In genomic region chr15:44860204-44860806, GRCm38 (mm10) we compare ENCODE assay signal across 22 mouse cellular contexts.
DNase-seq lines count a peak whose midpoint lies in the region; ATAC-seq lines count a peak whose summit lies in the region.
"Had no signal": no experiment of that assay in that cellular context is flagged by ENCODE, and none has a peak within 500 bp of the region (broad histone marks: within the 10 kb centered on the region; RNA-seq: fewer than 3 reads in every experiment).

No protein-coding gene starts in this region.

- WGBS in forebrain, embryonic 14.5 days, result 46% methylated on average over 1 of the region's 1 CpGs
- WGBS in forebrain, embryonic 10.5 days, result 89% methylated on average over 1 of the region's 1 CpGs
- 92% methylated on average over 1 of the region's 1 CpGs for WGBS in midbrain, embryonic 11.5 days
- WGBS in midbrain, embryonic 10.5 days, result 94% methylated on average over 1 of the region's 1 CpGs
- 24% methylated on average over 1 of the region's 1 CpGs for WGBS in midbrain, embryonic 14.5 days
- 70% methylated on average over 1 of the region's 1 CpGs for WGBS in liver, embryonic 12.5 days (ENCODE audit: insufficient replicate concordance)

- ATAC-seq in forebrain, embryonic 14.5 days, result peak; percentile 80
- ATAC-seq in midbrain, embryonic 11.5 days (ENCODE audit: low FRiP score), result no peak
- peak; percentile 63; the same call in 1 of the 2 replicates for ATAC-seq in midbrain, embryonic 14.5 days (ENCODE audit: low FRiP score, low TSS enrichment)
- no peak for ATAC-seq in cerebellum, adult (ENCODE audit: insufficient number of reproducible peaks, low FRiP score, low TSS enrichment)
- ATAC-seq in liver, embryonic 12.5 days, result no peak
- ATAC-seq: activated CD4-positive, CD25-positive, alpha-beta regulatory T cell, adult 4 months; intestine, embryonic 15.5 days; Patski had no signal

- H3K4me2 ChIP-seq in forebrain, embryonic 14.5 days (ENCODE audit: low read length), result no peak overlapping the region
- H3K4me2 ChIP-seq in midbrain, embryonic 11.5 days, result no peak overlapping the region
- H3K4me2 ChIP-seq in midbrain, embryonic 14.5 days (ENCODE audit: low read length), result no peak overlapping the region
- no peak overlapping the region for H3K4me2 ChIP-seq in liver, embryonic 12.5 days
- H3K4me2 ChIP-seq: embryonic facial prominence, embryonic 15.5 days; heart, embryonic 12.5 days; intestine, embryonic 15.5 days had no signal

- no peaks in the 10 kb centered on the region for H3K9me3 ChIP-seq in forebrain, embryonic 14.5 days (replicated peaks; ENCODE audit: control insufficient read depth, low read length)
- no peaks in the 10 kb centered on the region for H3K9me3 ChIP-seq in forebrain, embryonic 10.5 days
- H3K9me3 ChIP-seq in midbrain, embryonic 11.5 days (ENCODE audit: control insufficient read depth, low read length), result no peaks in the 10 kb centered on the region
- H3K9me3 ChIP-seq in midbrain, embryonic 10.5 days (replicated peaks), result no peaks in the 10 kb centered on the region
- no peaks in the 10 kb centered on the region for H3K9me3 ChIP-seq in midbrain, embryonic 14.5 days (ENCODE audit: control insufficient read depth, low read length)
- no peaks in the 10 kb centered on the region for H3K9me3 ChIP-seq in liver, embryonic 12.5 days (replicated peaks)
- H3K9me3 ChIP-seq: embryonic facial prominence, embryonic 15.5 days; heart, embryonic 12.5 days; hindbrain, embryonic 10.5 days; intestine, embryonic 15.5 days had no signal

- no peak overlapping the region for H3K9ac ChIP-seq in forebrain, embryonic 14.5 days (ENCODE audit: low read length)
- H3K9ac ChIP-seq in midbrain, embryonic 11.5 days (ENCODE audit: low read length), result no peak overlapping the region
- no peak overlapping the region for H3K9ac ChIP-seq in midbrain, embryonic 14.5 days (replicated peaks; ENCODE audit: low read length)
- H3K9ac ChIP-seq in liver, embryonic 12.5 days, result no peak overlapping the region
- H3K9ac ChIP-seq: embryonic facial prominence, embryonic 15.5 days; heart, embryonic 12.5 days; intestine, embryonic 15.5 days had no signal

- no peaks in the 10 kb centered on the region for H3K36me3 ChIP-seq in forebrain, embryonic 14.5 days (ENCODE audit: control insufficient read depth, insufficient read depth, low read length)
- no peaks in the 10 kb centered on the region for H3K36me3 ChIP-seq in forebrain, embryonic 10.5 days (replicated peaks)
- no peaks in the 10 kb centered on the region for H3K36me3 ChIP-seq in midbrain, embryonic 11.5 days (ENCODE audit: control insufficient read depth, insufficient read depth, low read length)
- H3K36me3 ChIP-seq in midbrain, embryonic 10.5 days, result no peaks in the 10 kb centered on the region
- H3K36me3 ChIP-seq in midbrain, embryonic 14.5 days (ENCODE audit: control insufficient read depth, insufficient read depth, low read length), result no peaks in the 10 kb centered on the region
- H3K36me3 ChIP-seq in liver, embryonic 12.5 days, result no peaks in the 10 kb centered on the region
- H3K36me3 ChIP-seq: embryonic facial prominence, embryonic 15.5 days; heart, embryonic 12.5 days; hindbrain, embryonic 10.5 days; intestine, embryonic 15.5 days had no signal

- H3K4me3 ChIP-seq in forebrain, embryonic 14.5 days (ENCODE audit: low read depth, low read length), result no peak overlapping the region
- H3K4me3 ChIP-seq in forebrain, embryonic 10.5 days, result no peak overlapping the region
- H3K4me3 ChIP-seq in midbrain, embryonic 11.5 days (ENCODE audit: low read depth, low read length), result no peak overlapping the region
- no peak overlapping the region for H3K4me3 ChIP-seq in midbrain, embryonic 10.5 days
- H3K4me3 ChIP-seq in midbrain, embryonic 14.5 days (replicated peaks; ENCODE audit: low read depth, low read length), result no peak overlapping the region
- H3K4me3 ChIP-seq in liver, embryonic 12.5 days, result no peak overlapping the region
- H3K4me3 ChIP-seq: embryonic facial prominence, embryonic 15.5 days; erythroblast, embryonic 14.5 days; gastrocnemius, adult 2 months; heart, embryonic 12.5 days; hindbrain, embryonic 10.5 days; intestine, embryonic 15.5 days had no signal

- H3K27ac ChIP-seq in forebrain, embryonic 14.5 days (ENCODE audit: low read depth, low read length), result no peak overlapping the region
- H3K27ac ChIP-seq in forebrain, embryonic 10.5 days, result no peak overlapping the region
- H3K27ac ChIP-seq in midbrain, embryonic 11.5 days (ENCODE audit: low read depth, low read length), result no peak overlapping the region
- H3K27ac ChIP-seq in midbrain, embryonic 10.5 days (replicated peaks), result no peak overlapping the region
- H3K27ac ChIP-seq in midbrain, embryonic 14.5 days (replicated peaks; ENCODE audit: low read depth, low read length), result no peak overlapping the region
- H3K27ac ChIP-seq in liver, embryonic 12.5 days, result no peak overlapping the region
- H3K27ac ChIP-seq: embryonic facial prominence, embryonic 15.5 days; gastrocnemius, adult 2 months; hindbrain, embryonic 10.5 days; intestine, embryonic 15.5 days had no signal

- peak; percentile 71 for DNase-seq in forebrain, embryonic 14.5 days (ENCODE audit: low spot score)
- DNase-seq in forebrain, embryonic 10.5 days (ENCODE audit: extremely low spot score, low spot score), result no peak
- DNase-seq in midbrain, embryonic 11.5 days (ENCODE audit: low spot score, missing footprints), result peak; percentile 80
- DNase-seq in midbrain, embryonic 10.5 days (ENCODE audit: low spot score), result no peak
- peak; percentile 48 for DNase-seq in midbrain, embryonic 14.5 days
- no peak for DNase-seq in thymus, postnatal 36 days
- DNase-seq: adrenal gland, postnatal 25 days; cerebellum, adult 11 months; cerebellum, adult 8-10 months; cerebellum, postnatal 14 days; embryo, embryonic 11 days; gastrocnemius, adult 2 months; gastrocnemius, postnatal 25 days had no signal

- H3K27me3 ChIP-seq in forebrain, embryonic 14.5 days (replicated peaks; ENCODE audit: control insufficient read depth, insufficient read depth, low read length), result no peaks in the 10 kb centered on the region
- no peaks in the 10 kb centered on the region for H3K27me3 ChIP-seq in forebrain, embryonic 10.5 days (ENCODE audit: poor library complexity, severe bottlenecking)
- H3K27me3 ChIP-seq in midbrain, embryonic 11.5 days (ENCODE audit: control insufficient read depth, insufficient read depth, low read length), result no peaks in the 10 kb centered on the region
- H3K27me3 ChIP-seq in midbrain, embryonic 10.5 days (ENCODE audit: low read depth, poor library complexity, severe bottlenecking), result peaks cover 3% of the 10 kb centered on the region; the same call in 1 of the 2 replicates
- H3K27me3 ChIP-seq in midbrain, embryonic 14.5 days (ENCODE audit: control insufficient read depth, insufficient read depth, low read length), result no peaks in the 10 kb centered on the region
- no peaks in the 10 kb centered on the region for H3K27me3 ChIP-seq in liver, embryonic 12.5 days (replicated peaks)
- H3K27me3 ChIP-seq: embryonic facial prominence, embryonic 15.5 days; heart, embryonic 12.5 days; intestine, embryonic 15.5 days had no signal

- H3K4me1 ChIP-seq in forebrain, embryonic 14.5 days (ENCODE audit: control insufficient read depth, insufficient read depth, low read length), result no peaks in the 10 kb centered on the region
- H3K4me1 ChIP-seq in forebrain, embryonic 10.5 days, result no peaks in the 10 kb centered on the region
- no peaks in the 10 kb centered on the region for H3K4me1 ChIP-seq in midbrain, embryonic 11.5 days (ENCODE audit: control insufficient read depth, insufficient read depth, low read length)
- no peaks in the 10 kb centered on the region for H3K4me1 ChIP-seq in midbrain, embryonic 10.5 days
- no peaks in the 10 kb centered on the region for H3K4me1 ChIP-seq in midbrain, embryonic 14.5 days (ENCODE audit: control insufficient read depth, insufficient read depth, low read length)
- no peaks in the 10 kb centered on the region for H3K4me1 ChIP-seq in liver, embryonic 12.5 days
- H3K4me1 ChIP-seq: embryonic facial prominence, embryonic 15.5 days; heart, embryonic 12.5 days; hindbrain, embryonic 10.5 days; intestine, embryonic 15.5 days had no signal

Comparison
In these comparisons a context has a peak if more than half of its experiments do, and no peak if none do; other contexts are left out.
1. ATAC-seq: peak in forebrain, embryonic 14.5 days (single experiment) and midbrain, embryonic 14.5 days (single experiment); none in midbrain, embryonic 11.5 days (single experiment), cerebellum, adult (single experiment) and liver, embryonic 12.5 days (single experiment).
2. DNase-seq: peak in forebrain, embryonic 14.5 days (single experiment), midbrain, embryonic 11.5 days (single experiment) and midbrain, embryonic 14.5 days (single experiment); none in forebrain, embryonic 10.5 days (single experiment), midbrain, embryonic 10.5 days (single experiment) and thymus, postnatal 36 days (0 of 2).